Mouse (Mus musculus): ENCODE results near the gene A830005F24Rik. TPM values are rescaled to one million over a fixed set of nuclear protein-coding genes. Genes with fewer than 3 reads are reported as not detected.
A peak's percentile ranks its signal among the peaks of the same experiment; 100 is the strongest.

Gene A830005F24Rik
- total and polyA plus RNA-seq, 3 experiments, result 0.70 to 0.73 TPM; not detected in 1

DNA sequence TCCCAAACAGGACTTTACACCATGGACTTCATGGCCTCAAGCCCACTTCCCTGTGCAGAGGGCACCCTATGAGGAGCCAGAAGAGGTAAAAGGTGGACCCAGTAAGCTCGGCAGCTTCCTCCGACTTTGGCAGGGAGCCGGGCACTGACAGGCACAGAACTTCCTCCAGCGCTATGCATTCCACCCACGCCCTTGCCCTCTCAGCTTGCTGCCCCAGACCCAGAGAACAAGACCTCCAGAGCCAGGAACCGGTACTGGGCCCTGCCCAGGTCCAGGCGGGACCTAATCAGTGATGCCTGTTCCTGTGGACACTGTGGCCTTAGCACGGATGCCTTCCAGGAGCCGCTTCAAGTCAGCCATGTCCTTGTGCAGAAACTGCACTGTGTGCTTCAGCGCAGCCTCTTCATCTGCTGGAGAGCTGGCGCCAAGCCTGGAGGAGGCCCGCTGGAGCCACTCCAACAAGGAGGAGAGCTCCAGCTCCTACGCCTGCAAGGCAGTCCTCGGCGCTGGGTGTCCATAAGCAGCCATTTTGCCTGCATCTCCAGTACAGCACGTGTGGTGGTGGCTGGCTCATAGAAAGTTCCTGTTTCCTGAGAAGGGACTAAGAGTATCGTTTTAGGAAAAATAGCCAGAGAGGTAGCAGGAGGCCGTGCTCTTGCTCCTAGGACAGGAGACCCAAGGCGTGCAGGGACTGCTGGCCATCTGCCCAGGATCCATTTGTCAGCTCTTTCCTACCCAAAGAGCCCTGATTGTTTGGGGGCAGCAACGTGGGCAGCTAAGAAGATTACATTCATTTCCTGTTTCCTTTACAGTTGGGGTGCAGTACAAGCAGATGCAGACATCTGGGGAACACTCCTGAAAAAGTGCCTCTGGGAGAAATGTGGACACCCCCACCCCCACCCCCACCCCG lies 39.1 kb downstream of the A830005F24Rik start (continued):
- TF ChIP-seq RCOR1 (IDR thresholded peaks at IDR 0.05; ENCODE audit: low read depth, low read length), result no peak; the same call in 1 of the 2 replicates
- 0 out of 2 replicates have a peak, but pooled peaks have one; percentile 44 for TF ChIP-seq HCFC1 (IDR thresholded peaks at IDR 0.05; ENCODE audit: low read depth, low read length)
- TF ChIP-seq POLR2A (IDR thresholded peaks at IDR 0.05; ENCODE audit: control insufficient read depth in 1 of 2, insufficient read depth in 1 of 2, low read depth in 1 of 2, low read length in 2 of 2, poor library complexity in 1 of 2), result peak in 1 of 2 experiments; percentile 59; a peak in 2 of 4 replicates
- peak; percentile 79; the same call in 1 of the 2 replicates for TF ChIP-seq BHLHE40 (IDR thresholded peaks at IDR 0.05; ENCODE audit: borderline replicate concordance, low read depth, low read length)

DNA sequence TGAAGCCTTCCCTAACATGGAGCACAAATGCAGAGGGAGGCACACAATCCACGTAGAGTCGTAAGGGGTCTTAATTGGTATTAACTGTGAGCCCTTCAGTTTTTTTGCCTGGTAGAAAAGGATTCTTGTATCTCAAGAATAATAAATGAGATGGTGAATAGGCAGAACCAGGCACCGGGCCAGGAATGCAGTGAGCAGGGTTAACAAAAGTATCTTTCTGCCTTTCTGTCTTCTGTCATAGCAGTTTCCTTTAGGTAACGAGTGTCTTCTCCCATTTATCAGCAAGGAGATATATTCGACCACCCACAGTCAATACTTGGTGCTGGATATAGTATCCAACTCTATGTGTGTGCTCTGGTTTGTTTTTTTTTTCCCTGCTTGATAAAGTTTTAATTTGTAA lies 40.1 kb downstream of the A830005F24Rik start:
- Histone ChIP-seq H3K4me3 (ENCODE audit: control insufficient read depth in 1 of 2, insufficient read depth in 1 of 2, low read depth in 2 of 2, low read length in 2 of 2) (no peak overlapping the region), H3K27me3 (ENCODE audit: control insufficient read depth in 1 of 2, insufficient read depth in 2 of 2, low read length in 2 of 2) (no peaks in the 10 kb centered on the region), H3K79me2 (ENCODE audit: control insufficient read depth, insufficient read depth, low read length, poor library complexity) (peaks cover 5% of the 10 kb centered on the region; the same call in 1 of the 2 replicates), H3K27ac (ENCODE audit: control insufficient read depth, low read depth, low read length) (peak overlapping the region; percentile 46; the same call in 1 of the 2 replicates), H3K4me1 (ENCODE audit: control insufficient read depth in 1 of 2, insufficient read depth in 2 of 2, low read length in 2 of 2) (peaks cover 10 to 29% of the 10 kb centered on the region in 2 experiments), H3K9me3 (replicated peaks; ENCODE audit: insufficient read depth, low read length) (no peaks in the 10 kb centered on the region), H3K9ac (ENCODE audit: control insufficient read depth, low read depth, low read length, poor library complexity, severe bottlenecking) (no peak overlapping the region), H3K36me3 (ENCODE audit: control insufficient read depth in 1 of 2, insufficient read depth in 2 of 2, low read length in 2 of 2) (peaks cover 0 to 21% of the 10 kb centered on the region in 2 experiments; a peak in 2 of 4 replicates)
- no peak for DNase-seq (ENCODE audit: low read depth, low spot score)
- no peak for TF ChIP-seq MYC (IDR thresholded peaks at IDR 0.05; ENCODE audit: low read depth, low read length)
- no peak for TF ChIP-seq MAX (IDR thresholded peaks at IDR 0.05; ENCODE audit: low read length)
- no peak for TF ChIP-seq RCOR1 (IDR thresholded peaks at IDR 0.05; ENCODE audit: low read depth, low read length)
- TF ChIP-seq GABPA (IDR thresholded peaks at IDR 0.05; ENCODE audit: low read depth, low read length), result no peak
- TF ChIP-seq ZC3H11A (IDR thresholded peaks at IDR 0.05; ENCODE audit: low read depth, low read length), result no peak
- TF ChIP-seq ETS1 (IDR thresholded peaks at IDR 0.05; ENCODE audit: low read depth, low read length), result no peak
- TF ChIP-seq NELFE (IDR thresholded peaks at IDR 0.05; ENCODE audit: low read depth, low read length), result no peak
- TF ChIP-seq TAL1 (IDR thresholded peaks at IDR 0.05; ENCODE audit: low read length), result no peak
- TF ChIP-seq USF2 (IDR thresholded peaks at IDR 0.05; ENCODE audit: borderline replicate concordance in 1 of 2, insufficient read depth in 1 of 2, low read depth in 1 of 2, low read length in 2 of 2), result no peak
- no peak for TF ChIP-seq MEF2A (IDR thresholded peaks at IDR 0.05; ENCODE audit: extremely low read depth, insufficient replicate concordance, low read depth, low read length, poor library complexity, severe bottlenecking)
- TF ChIP-seq USF1 (IDR thresholded peaks at IDR 0.05; ENCODE audit: low read depth, low read length), result no peak
- TF ChIP-seq ZNF384 (IDR thresholded peaks at IDR 0.05; ENCODE audit: low read depth, low read length), result no peak

DNA sequence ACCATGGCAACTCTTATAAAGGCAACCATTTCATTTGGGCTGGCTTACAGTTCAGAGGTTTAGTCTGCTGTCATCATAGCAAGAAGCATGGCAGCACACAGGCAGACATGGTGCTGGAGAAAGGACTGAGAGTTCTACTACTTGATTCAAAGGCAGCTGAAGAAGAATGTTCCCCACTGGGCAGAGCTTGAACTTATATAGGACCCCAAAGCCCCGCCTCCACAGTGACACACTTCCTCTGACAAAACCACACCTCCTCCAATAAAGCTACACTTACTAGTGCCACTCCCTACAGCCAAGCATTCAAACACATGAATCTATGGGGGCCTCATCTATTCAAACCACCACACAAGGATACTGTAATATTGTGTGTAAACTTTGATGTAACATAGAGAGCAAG lies 41.2 kb downstream of the A830005F24Rik start:
- Histone ChIP-seq H3K9ac (ENCODE audit: control insufficient read depth, low read depth, low read length, poor library complexity, severe bottlenecking) (no peak overlapping the region), H3K36me3 (ENCODE audit: control insufficient read depth in 1 of 2, insufficient read depth in 2 of 2, low read length in 2 of 2) (peaks cover 0 to 19% of the 10 kb centered on the region in 2 experiments; a peak in 2 of 4 replicates), H3K4me3 (ENCODE audit: control insufficient read depth in 1 of 2, insufficient read depth in 1 of 2, low read depth in 2 of 2, low read length in 2 of 2) (no peak overlapping the region), H3K4me1 (ENCODE audit: control insufficient read depth in 1 of 2, insufficient read depth in 2 of 2, low read length in 2 of 2) (peaks cover 10 to 21% of the 10 kb centered on the region in 2 experiments), H3K79me2 (ENCODE audit: control insufficient read depth, insufficient read depth, low read length, poor library complexity) (peaks cover 5% of the 10 kb centered on the region; the same call in 1 of the 2 replicates), H3K9me3 (replicated peaks; ENCODE audit: insufficient read depth, low read length) (no peaks in the 10 kb centered on the region), H3K27ac (ENCODE audit: control insufficient read depth, low read depth, low read length) (no peak overlapping the region), H3K27me3 (ENCODE audit: control insufficient read depth in 1 of 2, insufficient read depth in 2 of 2, low read length in 2 of 2) (no peaks in the 10 kb centered on the region)
- TF ChIP-seq ZNF384 (IDR thresholded peaks at IDR 0.05; ENCODE audit: low read depth, low read length), result no peak
- TF ChIP-seq MEF2A (IDR thresholded peaks at IDR 0.05; ENCODE audit: extremely low read depth, insufficient replicate concordance, low read depth, low read length, poor library complexity, severe bottlenecking), result no peak
- no peak for TF ChIP-seq USF2 (IDR thresholded peaks at IDR 0.05; ENCODE audit: borderline replicate concordance in 1 of 2, insufficient read depth in 1 of 2, low read depth in 1 of 2, low read length in 2 of 2)
- TF ChIP-seq RCOR1 (IDR thresholded peaks at IDR 0.05; ENCODE audit: low read depth, low read length), result no peak
- TF ChIP-seq MAZ (IDR thresholded peaks at IDR 0.05; ENCODE audit: low read depth, low read length), result no peak
- TF ChIP-seq TBP (IDR thresholded peaks at IDR 0.05; ENCODE audit: low read depth, low read length), result peak; percentile 77
- TF ChIP-seq GABPA (IDR thresholded peaks at IDR 0.05; ENCODE audit: low read depth, low read length), result no peak
- TF ChIP-seq POLR2A (IDR thresholded peaks at IDR 0.05; ENCODE audit: control insufficient read depth in 1 of 2, insufficient read depth in 1 of 2, low read depth in 1 of 2, low read length in 2 of 2, poor library complexity in 1 of 2), result peak in 1 of 2 experiments; percentile 33; a peak in 1 of 4 replicates
- TF ChIP-seq RAD21 (IDR thresholded peaks at IDR 0.05; ENCODE audit: low read depth, low read length), result no peak
- no peak for DNase-seq (ENCODE audit: low read depth, low spot score)

Measured in MEL (cell line).